Mouse (Mus musculus) c-Kit-positive CD71-negative TER-119-negative erythroid progenitor cells, embryonic 14.5 days (primary cell): ENCODE measurements around the gene D7Ertd443e.

Experiments used
- DNase-seq: peaks from one replicate; pipeline ENCODE4 v3.0.0-alpha.2; 2013; ENCODE audit warnings: low read depth

Gene D7Ertd443e

DNA sequence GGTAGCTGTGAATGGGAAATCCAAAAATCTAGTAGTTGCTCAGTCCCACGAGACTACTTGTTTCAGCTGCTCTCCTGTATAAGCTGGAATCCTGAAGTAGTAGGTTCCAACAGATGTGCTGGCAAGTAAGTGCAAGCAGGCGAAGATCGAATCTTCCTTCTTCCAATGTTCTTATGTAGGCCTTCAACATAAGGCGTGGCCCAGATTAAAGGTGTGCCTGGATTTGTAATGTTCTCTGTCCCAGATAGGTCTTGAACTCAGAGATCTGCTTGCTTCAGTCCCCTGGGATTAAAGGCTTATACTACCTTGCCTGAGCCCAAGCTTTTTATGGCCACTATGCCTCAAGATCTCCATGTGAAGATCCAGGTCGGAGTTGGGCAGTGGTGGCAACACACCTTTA, at the start of gene D7Ertd443e:
D7Ertd443e (minus strand) TSS at position 101 of the 400 bp plus-strand sequence.
- DNase-seq, result no peak

DNA sequence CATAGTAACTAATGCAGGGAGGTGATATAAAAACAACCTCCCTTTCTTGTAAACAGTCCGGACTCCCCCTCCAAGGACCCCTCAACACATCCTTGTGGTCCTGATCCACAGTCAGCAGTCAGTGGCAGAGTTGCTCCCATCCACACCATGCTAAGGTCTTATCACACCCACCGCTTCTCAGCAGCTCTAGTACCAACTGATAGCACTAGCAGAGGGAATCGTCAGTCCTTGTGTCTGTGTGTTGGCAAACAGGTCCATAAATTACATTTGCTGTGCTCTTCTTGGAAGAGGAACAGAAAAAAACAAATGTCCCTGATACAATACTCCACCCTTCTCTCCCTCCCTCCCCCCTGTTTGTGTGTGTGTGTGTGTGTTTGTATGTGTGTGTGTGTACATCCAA, 46.2 kb upstream of the D7Ertd443e start:
- DNase-seq, result no peak

DNA sequence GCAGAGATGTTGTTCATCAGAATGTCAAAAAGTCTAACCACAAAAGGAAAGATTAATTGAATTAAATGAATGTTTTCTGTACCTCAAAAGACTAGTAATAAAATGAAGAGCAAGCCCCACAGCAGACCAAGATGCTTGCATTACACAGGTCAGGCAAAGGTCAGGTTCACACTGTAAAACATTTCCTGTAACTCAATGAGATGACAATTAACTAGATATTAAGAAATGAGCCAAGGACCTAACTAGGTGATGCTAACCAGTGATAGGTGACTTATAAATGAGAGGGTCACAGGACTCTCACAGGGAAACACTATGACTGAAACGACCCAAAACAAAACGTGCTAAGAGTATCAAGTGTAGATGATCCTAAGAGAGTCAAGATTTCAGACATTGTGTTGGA, 43.2 kb upstream of the D7Ertd443e start:
- no peak for DNase-seq

DNA sequence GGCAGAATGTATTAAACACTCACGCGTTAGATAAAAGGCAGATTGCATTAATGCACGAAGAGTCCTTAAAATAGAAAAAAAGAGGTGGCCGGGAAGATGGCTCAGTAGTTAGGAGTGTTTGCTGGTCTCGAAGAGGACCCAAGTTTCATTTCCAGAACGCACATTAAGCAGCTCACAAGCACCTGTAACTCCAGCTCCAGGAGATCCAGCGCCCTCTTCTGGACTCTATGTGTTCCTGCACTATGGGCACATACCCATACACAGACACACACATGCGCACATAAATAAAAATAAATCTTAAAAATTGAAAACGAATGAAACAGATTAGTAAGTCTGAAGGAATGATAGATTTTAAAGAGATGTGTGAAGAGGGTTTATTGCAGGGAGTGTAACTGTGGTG, 29.6 kb upstream of the D7Ertd443e start:
- no peak for DNase-seq

DNA sequence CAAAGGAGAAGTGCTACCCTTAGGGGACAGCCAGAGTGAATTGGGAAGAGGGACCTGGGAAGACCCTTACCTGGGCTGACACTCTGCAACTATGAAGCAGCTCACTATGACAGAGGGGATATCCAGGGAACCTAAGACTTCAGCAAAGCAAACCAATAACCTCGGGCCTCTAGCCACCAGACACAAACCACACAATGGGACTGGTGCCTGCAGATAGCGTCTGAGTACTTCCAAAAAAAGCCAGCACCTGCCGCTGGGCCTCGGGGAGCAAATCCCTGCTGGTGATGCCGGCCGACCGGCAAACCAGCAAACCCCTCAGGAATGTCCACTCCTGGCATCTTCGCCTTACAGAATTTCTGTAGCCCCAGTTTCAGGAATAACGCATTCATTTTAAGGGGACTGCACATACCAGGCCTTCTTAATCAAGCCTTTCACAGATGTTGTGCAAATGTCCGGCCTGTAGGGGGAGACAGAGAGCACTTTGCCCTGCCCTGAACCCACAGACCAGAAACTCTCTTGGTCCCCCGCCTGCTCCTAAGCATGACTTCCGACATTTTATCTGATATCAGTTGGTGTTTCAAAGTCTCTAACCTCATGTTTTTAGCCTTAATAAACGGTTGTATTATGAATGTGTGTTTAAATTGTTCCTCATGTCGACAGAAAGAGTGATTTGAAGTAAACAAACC, 28.7 kb upstream of the D7Ertd443e start:
- peak; percentile 4 for DNase-seq

DNA sequence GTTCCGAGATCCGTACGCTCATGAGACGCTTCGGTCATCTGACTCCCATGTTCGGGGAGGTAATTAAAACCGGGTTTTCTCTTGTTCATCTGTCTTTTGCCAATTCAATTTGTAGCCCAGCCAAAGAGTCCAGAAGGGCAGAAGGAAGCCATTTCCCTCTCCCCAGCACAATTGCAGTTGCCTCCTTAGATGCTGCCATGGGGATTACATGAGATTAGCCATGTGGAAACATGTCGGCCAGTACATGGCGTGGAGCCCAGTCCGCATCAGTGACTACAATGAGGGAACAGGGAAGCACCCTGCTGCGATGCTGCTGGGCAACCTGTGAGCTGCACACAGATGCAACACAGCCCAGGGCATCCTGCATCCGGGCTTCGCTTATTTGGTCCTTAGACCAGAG, 23.2 kb upstream of the D7Ertd443e start:
- DNase-seq, result no peak

DNA sequence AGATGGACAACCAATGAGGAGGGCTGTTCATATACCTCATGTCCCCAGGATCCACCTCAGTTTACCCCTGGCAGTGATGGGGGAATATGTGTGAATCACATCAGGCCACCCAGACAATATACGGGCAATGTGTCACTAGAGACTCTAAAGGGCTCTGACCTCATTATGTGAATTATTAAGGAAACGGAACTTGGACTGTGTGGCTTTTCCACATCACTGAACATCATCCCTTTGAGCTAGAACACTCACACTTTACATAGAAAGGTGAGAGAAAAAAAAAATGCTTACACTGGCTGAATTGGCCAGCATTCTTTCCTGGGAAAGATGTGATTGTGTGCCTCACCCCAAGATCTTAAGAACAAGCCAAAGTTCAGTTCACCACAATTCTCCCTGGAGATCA, 15.3 kb upstream of the D7Ertd443e start:
- no peak for DNase-seq

DNA sequence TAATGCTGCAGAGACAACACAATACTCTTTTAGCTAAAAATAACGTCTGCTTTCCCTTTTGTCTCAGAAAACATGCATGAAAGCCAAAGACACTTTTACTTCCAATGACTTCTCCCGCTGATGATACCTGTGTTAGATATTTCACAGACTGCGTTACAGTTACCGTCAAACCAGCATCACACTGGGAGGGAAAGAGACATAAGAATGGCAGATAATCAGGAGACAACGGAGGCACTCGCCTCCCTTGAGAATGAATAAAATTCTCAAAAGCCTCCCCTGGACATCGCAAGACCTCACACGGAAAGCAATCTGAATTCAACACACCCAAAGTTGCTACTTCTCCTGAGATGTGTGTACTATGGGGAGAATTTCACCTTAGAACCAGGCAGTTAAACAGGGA, 11.3 kb upstream of the D7Ertd443e start:
- no peak for DNase-seq

DNA sequence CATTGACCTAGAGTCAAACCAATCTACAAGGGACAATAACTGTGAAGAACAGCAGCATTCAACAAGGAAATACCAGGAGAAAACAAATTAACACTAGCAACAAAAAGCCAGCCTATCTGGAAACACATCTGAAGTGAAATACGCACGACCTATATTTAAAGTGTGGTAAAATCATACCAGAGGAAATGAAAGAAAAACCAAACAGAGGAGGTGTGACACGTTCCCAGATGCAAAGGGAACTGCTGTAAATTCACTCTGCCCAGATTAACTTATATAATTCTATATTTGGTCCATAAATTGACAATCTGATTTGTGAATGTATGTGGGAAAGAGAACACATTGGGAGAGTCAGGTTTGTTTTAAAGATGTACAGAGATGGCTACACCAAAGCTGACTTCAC, 2.7 kb downstream of the D7Ertd443e start:
- no peak for DNase-seq

DNA sequence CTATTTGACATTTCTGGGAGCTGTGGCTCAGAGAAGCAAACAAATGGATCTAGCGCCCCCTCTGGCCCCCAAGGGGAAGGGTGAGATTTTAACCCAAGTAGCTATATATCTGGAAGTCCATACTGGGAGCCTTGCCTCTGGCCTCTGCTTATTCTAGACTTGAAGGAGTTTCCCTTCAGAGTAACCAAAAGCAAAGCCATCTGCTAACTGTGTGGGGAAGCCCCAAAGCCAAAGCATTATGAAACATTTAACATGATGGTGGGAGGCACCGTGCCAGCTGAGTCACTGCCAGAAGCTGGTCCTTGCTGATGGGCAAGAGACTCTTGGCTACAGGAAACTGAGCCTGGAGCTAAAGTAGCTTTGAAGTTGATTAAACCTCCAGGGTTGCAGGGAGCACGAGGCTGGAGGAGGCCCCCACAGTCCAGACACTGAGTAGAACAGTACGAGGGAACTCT, 4.0 kb downstream of the D7Ertd443e start:
- no peak for DNase-seq

DNA sequence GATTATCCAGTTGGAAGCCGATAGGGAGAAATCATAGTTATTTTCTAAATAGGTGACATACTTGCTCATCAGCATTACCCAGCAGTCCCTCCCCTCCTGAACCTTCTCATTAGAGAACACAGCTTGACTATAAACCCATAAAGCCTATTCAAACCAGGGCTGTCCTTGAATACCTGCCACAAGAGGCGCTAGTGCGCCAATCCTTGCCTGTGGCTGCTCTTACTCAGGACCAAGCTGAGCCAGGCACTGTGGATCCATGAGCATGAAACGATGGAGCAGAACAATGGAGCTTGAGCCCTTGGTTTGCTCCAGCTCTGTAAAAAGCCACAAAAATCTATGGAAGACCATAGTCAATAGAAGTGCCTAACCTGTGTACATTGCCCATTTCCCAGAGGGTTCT, 7.2 kb downstream of the D7Ertd443e start:
- peak; percentile 9 for DNase-seq

DNA sequence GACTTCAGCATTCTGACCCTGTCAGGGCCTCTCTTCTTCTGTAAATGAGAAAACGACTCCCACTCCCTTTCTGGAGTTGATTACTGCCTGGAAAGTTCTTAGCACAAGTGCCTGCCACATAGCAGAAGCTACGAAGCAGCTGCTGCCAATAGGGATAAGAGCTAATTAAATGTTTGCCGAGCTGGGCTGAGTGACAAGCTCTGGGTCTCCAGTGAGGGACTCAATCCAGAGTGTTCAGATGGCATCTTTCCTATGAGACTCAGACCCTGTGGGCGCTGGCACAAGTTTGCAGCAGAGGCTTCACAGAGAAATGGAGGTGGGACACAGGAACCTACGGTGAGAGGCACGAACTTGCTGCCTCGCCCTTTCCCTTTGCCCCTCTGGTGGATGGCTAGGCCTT, 8.7 kb downstream of the D7Ertd443e start:
- no peak for DNase-seq

DNA sequence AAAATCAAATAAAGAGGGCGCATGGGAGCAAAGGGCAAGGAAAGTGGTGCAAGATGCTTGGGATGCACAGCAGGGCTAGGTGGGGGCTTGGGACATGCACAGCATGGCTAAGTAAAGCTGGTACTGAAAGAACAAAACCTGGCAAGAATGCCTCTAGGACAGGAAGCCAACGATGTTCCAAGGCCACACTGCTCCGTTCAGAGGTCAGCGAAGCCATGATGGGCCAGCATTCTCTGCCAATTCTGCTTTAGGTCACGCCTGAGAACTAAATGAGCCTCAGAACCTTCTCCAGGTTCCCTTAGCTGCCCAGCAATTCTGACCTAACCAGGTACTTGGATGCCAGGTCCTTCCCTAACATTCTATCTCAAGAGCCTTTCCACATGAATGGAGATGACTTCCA, 13.2 kb downstream of the D7Ertd443e start:
- DNase-seq, result no peak

DNA sequence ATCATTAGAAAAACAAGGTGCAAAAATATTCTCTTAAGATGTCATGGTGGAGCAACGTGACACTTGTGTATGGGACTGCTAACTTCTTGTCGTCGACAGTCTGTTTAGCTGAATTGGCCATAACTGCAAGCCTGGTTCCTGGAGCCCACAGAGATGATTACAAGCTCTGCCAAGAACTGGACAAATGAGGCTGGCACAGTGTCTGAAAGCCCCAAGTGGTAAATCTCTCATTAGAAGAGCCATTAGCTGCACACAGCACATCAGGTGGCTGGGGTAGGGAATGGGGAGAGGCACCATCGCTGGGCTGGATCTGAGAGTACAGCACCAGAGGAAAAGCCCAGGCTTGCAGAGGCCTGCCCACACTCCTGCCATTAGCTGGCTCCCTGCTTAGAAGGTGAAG, 16.2 kb downstream of the D7Ertd443e start:
- no peak for DNase-seq

DNA sequence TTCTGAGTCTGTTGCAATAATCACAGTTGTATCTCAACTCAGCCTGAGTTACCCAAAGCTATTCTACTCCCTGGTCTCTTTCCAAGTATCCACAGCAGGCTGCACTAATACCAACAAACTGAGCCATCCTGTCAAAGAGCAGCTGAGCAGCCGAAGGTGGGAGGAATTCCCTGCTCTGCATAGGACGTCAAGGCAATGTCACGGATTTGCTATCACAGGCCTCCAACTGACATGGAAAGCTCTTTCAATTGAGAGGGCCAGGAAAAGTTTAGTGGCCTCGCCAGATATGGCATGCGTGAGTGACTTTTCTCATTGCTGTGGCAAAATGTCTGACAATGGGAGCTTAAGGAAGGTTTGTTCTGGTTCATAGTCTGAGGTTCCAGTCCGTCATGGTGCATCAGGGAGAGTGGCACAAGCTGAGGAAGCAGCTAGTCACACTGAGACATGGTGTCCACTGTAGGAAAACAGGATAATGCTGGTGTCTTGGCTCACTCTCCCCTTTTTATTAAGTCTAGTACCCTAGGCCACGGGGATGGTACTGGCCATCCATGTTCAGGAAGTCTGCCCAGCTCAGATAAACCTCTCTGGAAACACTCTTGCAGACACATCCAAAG, 23.1 kb downstream of the D7Ertd443e start:
- no peak for DNase-seq

DNA sequence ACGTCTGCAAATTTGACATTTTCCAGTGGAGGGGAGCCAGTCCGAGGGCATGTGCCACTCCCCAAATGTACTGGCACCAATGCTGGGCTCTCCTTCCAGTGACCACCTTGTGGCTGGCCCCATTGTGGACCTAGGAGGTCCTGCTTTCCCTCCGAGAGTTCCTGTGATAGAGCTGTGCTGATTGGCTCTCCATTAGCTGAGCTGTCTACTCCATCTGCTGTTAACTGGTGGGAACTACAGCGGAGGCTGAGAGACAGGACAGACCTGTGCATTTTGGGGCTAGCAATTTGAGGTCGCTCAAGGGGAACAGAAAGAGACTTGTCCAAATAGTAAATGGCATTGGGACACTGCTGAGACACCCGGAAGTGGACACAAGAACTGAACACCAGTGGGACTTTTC, 36.6 kb downstream of the D7Ertd443e start:
- peak; percentile 7 for DNase-seq

DNA sequence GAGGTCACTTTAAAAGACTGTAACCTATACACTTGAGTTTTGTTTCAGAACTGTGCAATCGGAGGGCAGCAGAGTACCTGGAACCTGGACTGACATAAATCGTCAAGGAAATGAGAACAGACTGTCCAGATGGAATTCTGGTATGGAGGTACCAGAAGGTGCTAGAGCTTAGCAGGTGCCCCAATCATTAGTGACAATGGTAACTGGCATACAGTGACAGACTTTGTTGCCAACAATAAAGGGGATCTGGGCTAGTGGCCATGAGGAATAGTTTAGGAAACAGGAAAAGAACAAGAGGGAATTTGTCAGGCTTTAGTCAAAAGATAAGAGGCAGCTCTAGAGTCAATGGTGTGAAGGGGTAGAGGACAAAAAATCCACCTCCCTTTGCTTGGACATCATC, 43.3 kb downstream of the D7Ertd443e start:
- no peak for DNase-seq

DNA sequence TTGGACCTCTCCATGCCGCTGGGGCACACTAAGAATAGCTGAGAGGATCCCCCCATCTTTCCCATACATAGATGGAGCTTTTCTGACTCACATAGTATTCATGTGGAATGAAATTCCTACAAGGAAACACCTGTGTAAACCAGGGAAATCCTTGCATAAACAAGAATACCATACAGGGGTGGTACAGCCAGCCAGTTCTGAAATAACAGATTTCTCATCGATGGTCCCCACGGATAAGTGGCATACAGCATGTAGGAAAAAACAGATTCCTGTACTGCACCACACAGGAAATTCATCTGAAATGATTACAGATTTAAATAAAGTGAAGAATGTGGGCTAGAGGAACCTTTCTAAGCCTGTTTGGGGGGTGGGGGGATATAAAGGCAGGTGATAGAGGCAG, 49.5 kb downstream of the D7Ertd443e start:
- DNase-seq, result no peak

DNA sequence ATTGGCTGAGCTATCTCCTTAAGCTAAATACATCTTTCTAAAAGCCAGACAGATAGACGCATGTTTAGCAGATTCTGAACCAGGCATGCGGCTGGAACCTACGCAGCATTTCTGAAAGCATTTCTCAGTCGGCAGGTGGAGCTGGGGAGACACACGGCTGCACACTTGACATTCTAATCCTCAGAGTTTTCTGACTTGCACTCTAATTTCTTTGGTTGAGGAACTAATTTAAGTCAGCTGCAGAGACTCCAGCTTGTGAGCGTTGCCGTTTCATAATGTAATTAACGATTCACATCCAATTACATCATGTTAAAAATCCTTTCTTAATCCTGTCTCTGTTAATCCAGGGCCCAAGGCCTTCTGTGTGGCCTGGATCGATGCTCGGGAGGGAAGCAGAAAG, 64.5 kb downstream of the D7Ertd443e start:
- no peak for DNase-seq

DNA sequence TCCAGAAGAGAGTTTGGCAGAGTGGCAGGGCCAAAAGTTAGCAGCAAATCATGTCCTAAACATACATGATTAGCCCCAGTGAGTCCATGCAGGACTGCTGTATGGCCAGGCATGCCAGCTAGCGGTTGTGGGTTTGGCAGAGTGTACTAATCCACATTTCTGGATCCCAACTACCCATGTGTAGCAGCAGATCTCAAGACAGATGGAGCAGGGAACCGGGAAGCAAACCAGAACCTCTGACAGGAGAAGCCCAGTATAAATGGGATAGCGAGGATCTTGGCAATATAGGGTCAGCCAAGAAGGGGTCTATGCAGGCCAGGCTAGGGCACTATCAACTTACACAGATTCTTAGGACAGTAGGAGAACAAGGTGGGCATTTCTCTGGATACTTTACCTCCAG, 83.4 kb downstream of the D7Ertd443e start:
- no peak for DNase-seq

DNA sequence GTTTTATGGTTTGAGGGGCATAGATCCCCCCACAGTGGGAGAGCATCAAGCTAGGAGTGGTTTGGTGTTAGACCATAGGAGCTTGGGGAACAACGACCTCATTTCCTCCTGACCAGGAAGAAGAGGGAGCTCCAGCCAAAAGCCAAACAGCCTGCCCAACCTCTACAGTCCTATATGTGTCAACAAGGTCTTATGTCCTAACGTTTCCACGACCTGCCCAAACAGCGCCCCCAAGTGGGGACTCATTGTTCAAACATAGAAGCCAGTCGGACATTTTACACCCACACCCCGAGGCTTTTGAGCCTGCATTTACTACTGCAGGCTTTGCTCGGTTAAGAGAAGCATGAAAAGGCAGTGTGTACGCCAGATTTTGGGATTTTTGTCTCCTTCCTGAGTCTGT, 84.2 kb downstream of the D7Ertd443e start:
- DNase-seq, result peak; percentile 29

DNA sequence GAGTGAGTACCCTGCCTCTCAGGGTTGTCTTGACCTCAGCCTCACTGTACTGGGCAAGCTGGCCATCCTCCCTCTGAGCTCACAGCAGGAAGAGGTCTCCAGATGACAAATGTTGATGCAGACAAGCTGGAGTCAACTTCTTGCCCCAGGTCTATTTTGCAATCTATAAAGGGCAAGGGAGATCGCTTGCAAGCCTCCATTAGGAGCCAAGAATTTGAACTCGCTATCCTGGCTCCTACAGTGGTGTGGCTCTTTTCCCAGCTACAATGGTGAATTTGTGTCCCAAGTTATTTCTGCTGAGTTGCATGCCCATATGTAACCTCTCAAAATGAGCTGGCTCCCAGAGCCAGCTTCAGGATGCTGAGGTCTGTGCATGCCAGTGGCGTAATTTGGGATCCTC, 92.7 kb downstream of the D7Ertd443e start:
- no peak for DNase-seq

DNA sequence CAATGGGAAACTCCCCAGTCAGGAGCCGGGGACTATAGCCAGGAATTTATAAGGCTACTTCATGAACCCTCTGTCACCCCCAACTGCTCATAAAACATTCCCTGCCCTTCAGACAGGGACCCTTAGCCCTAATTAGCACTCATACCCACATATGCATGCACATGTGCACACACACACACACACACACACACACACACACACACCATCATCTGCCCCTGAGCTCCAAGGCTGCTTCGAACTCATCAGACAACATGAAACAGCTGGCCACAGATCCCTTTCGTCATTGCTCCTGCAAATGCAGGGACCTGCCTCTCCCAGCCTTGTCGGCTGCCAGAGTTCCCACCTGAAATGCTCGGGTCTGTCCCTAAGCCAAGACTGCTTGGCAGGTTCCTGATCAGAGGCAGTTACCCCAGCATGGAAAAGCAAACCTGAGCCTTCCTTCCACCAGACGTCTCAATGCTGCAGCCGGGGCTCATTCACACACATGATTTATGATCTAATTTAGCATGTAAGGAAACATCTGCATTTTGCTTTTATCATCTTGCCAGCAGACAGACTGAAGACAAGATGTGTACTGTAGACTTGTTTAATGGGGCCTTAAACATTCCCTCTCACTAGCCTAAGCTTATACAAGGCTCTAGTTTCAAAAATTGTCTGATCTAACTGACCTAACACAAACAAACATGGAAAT, 95.7 kb downstream of the D7Ertd443e start:
- DNase-seq, result no peak
